In the genomic region with DNA sequence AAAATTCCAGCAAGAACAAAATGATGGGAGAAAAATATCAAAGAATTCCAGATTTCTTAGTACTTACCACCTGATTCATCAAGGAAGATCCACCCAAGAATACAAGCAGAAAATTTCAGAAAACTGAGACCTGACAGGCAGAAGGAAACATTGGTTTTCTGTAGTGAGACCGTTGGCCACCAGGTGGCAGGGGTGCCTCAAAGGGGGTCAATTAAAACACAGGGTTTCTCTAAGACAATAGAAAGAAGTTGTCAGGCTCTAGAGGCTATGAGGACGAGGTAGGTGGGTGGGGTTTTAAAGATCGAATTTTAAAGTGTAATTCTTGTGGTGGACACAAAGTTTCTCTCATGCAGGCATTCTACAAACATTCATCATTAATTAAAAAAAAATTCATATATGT, we compare ENCODE assay signal across 9 mouse cellular contexts. TPM values are rescaled to one million over a fixed set of nuclear protein-coding genes. Genes with fewer than 3 reads are reported as not detected.
DNase-seq lines count a peak whose midpoint lies in the region; ATAC-seq and TF ChIP-seq lines count a peak whose summit lies in the region.
"Had no signal": no experiment of that assay in that cellular context is flagged by ENCODE, and none has a peak within 500 bp of the region (broad histone marks: within the 10 kb centered on the region; RNA-seq: fewer than 3 reads in every experiment).

No protein-coding gene starts in this region.

- no peak overlapping the region for H3K4me2 ChIP-seq in intestine, embryonic 14.5 days (ENCODE audit: low read length)
- no peak overlapping the region for H3K4me2 ChIP-seq in intestine, embryonic 15.5 days (replicated peaks)
- H3K4me2 ChIP-seq: liver, embryonic 15.5 days had no signal

- WGBS in intestine, embryonic 14.5 days, result 7% methylated on average over 3 of the region's 3 CpGs
- WGBS in intestine, embryonic 15.5 days, result 6% methylated on average over 3 of the region's 3 CpGs
- 5% methylated on average over 3 of the region's 3 CpGs for WGBS in cerebellum, adult 2 months

- H3K27me3 ChIP-seq in intestine, embryonic 14.5 days (replicated peaks; ENCODE audit: control insufficient read depth, insufficient read depth, low read length), result no peaks in the 10 kb centered on the region
- H3K27me3 ChIP-seq in intestine, embryonic 15.5 days (replicated peaks), result no peaks in the 10 kb centered on the region
- no peaks in the 10 kb centered on the region for H3K27me3 ChIP-seq in cerebellum, adult 2 months (ENCODE audit: control insufficient read depth, insufficient read depth, low read length)
- H3K27me3 ChIP-seq: liver, embryonic 15.5 days had no signal

- no peak overlapping the region for H3K27ac ChIP-seq in intestine, embryonic 14.5 days (ENCODE audit: low read depth)
- no peak overlapping the region for H3K27ac ChIP-seq in intestine, embryonic 15.5 days
- H3K27ac ChIP-seq in cerebellum, adult 2 months (ENCODE audit: insufficient read depth, low read length), result no peak overlapping the region
- H3K27ac ChIP-seq: liver, embryonic 15.5 days had no signal

- TF ChIP-seq POLR2A in cerebellum, adult 2 months (IDR thresholded peaks at IDR 0.05; ENCODE audit: borderline replicate concordance, insufficient read depth, low read length), result no peak

- H3K36me3 ChIP-seq in intestine, embryonic 14.5 days (ENCODE audit: control insufficient read depth, insufficient read depth, low read length), result no peaks in the 10 kb centered on the region
- no peaks in the 10 kb centered on the region for H3K36me3 ChIP-seq in intestine, embryonic 15.5 days
- H3K36me3 ChIP-seq: liver, embryonic 15.5 days had no signal

- no peak overlapping the region for H3K9ac ChIP-seq in intestine, embryonic 14.5 days (ENCODE audit: low read length)
- H3K9ac ChIP-seq in intestine, embryonic 15.5 days, result no peak overlapping the region
- H3K9ac ChIP-seq: liver, embryonic 15.5 days had no signal

- ATAC-seq in intestine, embryonic 14.5 days (replicated peaks; ENCODE audit: low FRiP score, low TSS enrichment, low read depth), result no peak; the same call in 1 of the 2 replicates
- ATAC-seq in intestine, embryonic 15.5 days, result no peak
- peak; percentile 82 for ATAC-seq in megakaryocyte, adult 5-6 weeks (ENCODE audit: poor library complexity, severe bottlenecking)

- DNase-seq in intestine, embryonic 14.5 days (ENCODE audit: low spot score), result peak; percentile 83
- DNase-seq in Muller cell, postnatal 12 days (ENCODE audit: inconsistent ontology term), result peak; percentile 69
- peak; percentile 36 to 53 for DNase-seq in cerebellum, adult 2 months
- DNase-seq in frontal cortex, postnatal 36 days (ENCODE audit: low spot score in 2 of 2), result peak; percentile 45 to 48
- DNase-seq in kidney, postnatal 25 days, result peak; percentile 50 to 77
- peak; percentile 19 to 48 for DNase-seq in spleen, postnatal 36 days (ENCODE audit: low spot score in 2 of 2)

- H3K4me1 ChIP-seq in intestine, embryonic 14.5 days (replicated peaks; ENCODE audit: control insufficient read depth, insufficient read depth, low read length), result no peaks in the 10 kb centered on the region
- H3K4me1 ChIP-seq in intestine, embryonic 15.5 days (replicated peaks), result no peaks in the 10 kb centered on the region
- H3K4me1 ChIP-seq in cerebellum, adult 2 months (ENCODE audit: control insufficient read depth, insufficient read depth, low read length), result peaks cover 2% of the 10 kb centered on the region; the same call in 1 of the 2 replicates
- H3K4me1 ChIP-seq: liver, embryonic 15.5 days had no signal

- TF ChIP-seq CTCF in cerebellum, adult 2 months (IDR thresholded peaks at IDR 0.05; ENCODE audit: borderline replicate concordance, insufficient read depth, low read depth, low read length), result peak; percentile 66

- H3K9me3 ChIP-seq in intestine, embryonic 14.5 days (ENCODE audit: control insufficient read depth, low read length), result no peaks in the 10 kb centered on the region
- H3K9me3 ChIP-seq in intestine, embryonic 15.5 days, result no peaks in the 10 kb centered on the region
- H3K9me3 ChIP-seq: liver, embryonic 15.5 days had no signal

- H3K4me3 ChIP-seq in intestine, embryonic 14.5 days (ENCODE audit: low read depth, low read length), result no peak overlapping the region
- H3K4me3 ChIP-seq in intestine, embryonic 15.5 days (replicated peaks), result no peak overlapping the region
- H3K4me3 ChIP-seq in cerebellum, adult 2 months (replicated peaks; ENCODE audit: insufficient read depth, low read depth, low read length), result no peak overlapping the region
- H3K4me3 ChIP-seq: liver, embryonic 15.5 days had no signal

RNA-seq across cellular contexts. Expression of a gene that starts 41.7 kb away (rescaled TPM):
- 12.4 and 13.2 TPM in 2 replicates for polyA plus RNA-seq in intestine, embryonic 14.5 days (2014; fragmentation: Nextera tagmentation; extraction: Ambion mirVana)
- 18.9 and 23.9 TPM in 2 replicates for polyA plus RNA-seq in intestine, embryonic 15.5 days (2015; fragmentation: Nextera tagmentation; extraction: Ambion mirVana)
- 164 and 201 TPM in 2 replicates for polyA plus RNA-seq in cerebellum, adult 2 months (2012; rRNA removed)
- total RNA-seq in megakaryocyte, adult 5-6 weeks (2015), result 19.8 and 29.9 TPM in 2 replicates
- 13.7 and 20.8 TPM in 2 replicates for total RNA-seq in megakaryocyte, adult 5-6 weeks (2017)
